Mouse (Mus musculus): ENCODE measurements around the gene Cenpb.

DNA sequence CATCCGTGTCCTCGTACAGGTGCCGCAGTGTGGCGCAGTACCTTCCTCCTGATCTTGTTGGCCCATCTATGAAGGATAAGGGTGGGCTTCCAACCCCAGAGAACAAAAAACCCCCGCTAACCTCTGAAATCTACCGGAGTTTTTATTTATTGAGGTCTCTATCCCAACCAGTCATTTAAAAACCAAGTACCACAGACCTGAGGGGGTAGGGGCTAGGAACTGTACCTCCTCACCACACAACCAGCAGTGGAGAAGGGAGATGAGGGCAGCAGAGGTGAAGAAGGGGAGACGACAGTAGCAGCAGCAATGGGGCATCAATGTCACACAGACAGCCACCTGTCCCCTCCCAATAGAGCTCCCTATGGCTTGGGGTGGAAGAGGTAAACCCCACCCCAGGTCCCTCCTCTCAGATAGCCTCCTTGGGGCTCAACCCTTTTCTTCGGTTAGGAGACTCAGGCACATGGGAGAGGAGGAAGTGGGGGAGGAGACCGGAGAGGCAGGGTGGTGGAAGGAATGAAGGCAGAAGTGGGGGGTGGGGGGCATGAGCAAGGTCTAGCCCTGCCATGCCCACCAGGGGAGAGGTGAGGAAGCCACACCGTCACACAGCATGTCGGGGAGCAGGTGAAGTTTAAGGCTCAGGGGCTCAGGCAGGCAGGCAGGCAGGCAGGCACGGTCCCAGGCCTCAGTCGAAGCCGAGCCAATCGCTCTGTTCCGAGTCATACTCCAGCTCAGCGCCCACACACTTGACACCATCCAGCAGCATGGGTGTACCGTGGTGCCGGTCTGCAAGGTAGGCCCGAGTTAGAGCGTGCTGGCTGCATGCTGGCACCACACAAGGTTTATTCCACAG lies 33.4 kb downstream of the Cenpb start:
- TF ChIP-seq HCFC1 (IDR thresholded peaks at IDR 0.05; ENCODE audit: borderline replicate concordance, insufficient read depth, low read length) = no peak
- no peak for TF ChIP-seq CHD2 (IDR thresholded peaks at IDR 0.05; ENCODE audit: low read depth, low read length)
- TF ChIP-seq ZNF384 (IDR thresholded peaks at IDR 0.05; ENCODE audit: low read depth, low read length) = no peak

Measured in ES-E14 (cell line).